ENCODE assay signal across 9 mouse cellular contexts in the genomic region with DNA sequence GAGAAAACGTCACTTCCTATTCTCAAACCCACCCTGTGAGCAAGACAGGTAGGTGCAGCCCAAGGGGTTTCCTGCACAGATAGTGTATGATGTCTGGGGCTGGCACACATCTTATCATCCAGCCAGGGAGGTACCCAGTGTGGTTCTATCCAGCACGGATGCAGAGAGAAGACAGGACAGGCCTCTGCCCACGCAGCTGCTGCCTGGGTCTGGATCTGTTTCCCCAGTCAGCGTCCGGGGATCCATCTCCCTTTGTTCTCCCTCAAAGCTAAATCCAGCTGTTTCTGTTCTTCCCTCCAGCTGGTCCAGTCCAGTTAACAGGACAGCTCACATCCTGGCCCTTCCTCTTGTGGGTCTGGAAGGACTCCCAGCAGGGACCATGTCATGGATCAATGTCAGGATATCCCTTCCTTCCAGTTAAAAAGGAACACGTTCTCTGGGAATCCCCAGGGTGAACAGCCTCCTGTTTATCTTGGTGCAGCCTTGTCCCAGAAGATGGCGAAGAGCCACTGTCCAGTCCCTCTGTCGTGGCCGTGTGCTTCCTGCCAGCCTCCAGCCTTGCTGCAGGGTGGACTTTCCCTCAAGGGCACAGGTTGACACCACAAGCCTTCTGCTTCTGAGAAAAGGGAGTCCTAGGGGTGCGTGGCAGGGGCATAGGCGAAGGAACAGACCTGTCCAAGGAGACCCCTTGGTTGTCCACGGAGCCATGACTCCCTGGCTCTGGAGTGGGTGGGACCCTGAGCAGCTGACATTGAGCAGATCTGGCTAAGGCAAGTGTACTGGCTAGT.
DNase-seq lines count a peak whose midpoint lies in the region; ATAC-seq and TF ChIP-seq lines count a peak whose summit lies in the region.
"Had no signal": no experiment of that assay in that cellular context is flagged by ENCODE, and none has a peak within 500 bp of the region (broad histone marks: within the 10 kb centered on the region; RNA-seq: fewer than 3 reads in every experiment).

No protein-coding gene starts in this region.

- peaks cover 3% of the 10 kb centered on the region; the same call in 1 of the 2 replicates for H3K27me3 ChIP-seq in heart, embryonic 10.5 days (ENCODE audit: insufficient read depth, poor library complexity, severe bottlenecking)
- no peaks in the 10 kb centered on the region for H3K27me3 ChIP-seq in heart, embryonic 11.5 days (ENCODE audit: control insufficient read depth, insufficient read depth, low read length)
- no peaks in the 10 kb centered on the region for H3K27me3 ChIP-seq in kidney, postnatal 0 days (ENCODE audit: insufficient read depth, low read length)
- H3K27me3 ChIP-seq: neural tube, embryonic 13.5 days had no signal

- ATAC-seq in heart, embryonic 11.5 days (replicated peaks; ENCODE audit: insufficient number of reproducible peaks, low FRiP score, low TSS enrichment), result 0 out of 2 replicates have a peak, but pooled peaks have one; percentile 31
- ATAC-seq in kidney, postnatal 0 days (replicated peaks; ENCODE audit: low FRiP score, low read depth), result peak; percentile 59; the same call in 1 of the 2 replicates
- ATAC-seq in neutrophil, adult 5-6 weeks (ENCODE audit: extremely low read depth, insufficient number of reproducible peaks, low FRiP score, poor library complexity, severe bottlenecking), result 0 out of 2 replicates have a peak, but pooled peaks have one; percentile 3

- H3K4me2 ChIP-seq in heart, embryonic 11.5 days, result no peak overlapping the region
- no peak overlapping the region for H3K4me2 ChIP-seq in kidney, postnatal 0 days (ENCODE audit: low read length)
- H3K4me2 ChIP-seq: neural tube, embryonic 13.5 days had no signal

- H3K36me3 ChIP-seq in heart, embryonic 10.5 days, result no peaks in the 10 kb centered on the region
- H3K36me3 ChIP-seq in heart, embryonic 11.5 days (ENCODE audit: control insufficient read depth, insufficient read depth, low read length), result no peaks in the 10 kb centered on the region
- H3K36me3 ChIP-seq in kidney, postnatal 0 days (ENCODE audit: insufficient read depth, low read length), result no peaks in the 10 kb centered on the region
- H3K36me3 ChIP-seq: neural tube, embryonic 13.5 days had no signal

- intact Hi-C loops in left cerebral cortex, postnatal 10 days (cut with DNase I), result no loop called here

- H3K4me3 ChIP-seq in heart, embryonic 10.5 days, result no peak overlapping the region
- H3K4me3 ChIP-seq in heart, embryonic 11.5 days (ENCODE audit: low read depth, low read length), result no peak overlapping the region
- H3K4me3 ChIP-seq in kidney, postnatal 0 days (replicated peaks; ENCODE audit: low read depth, low read length), result no peak overlapping the region
- H3K4me3 ChIP-seq: neural tube, embryonic 13.5 days had no signal

- no peak overlapping the region for H3K9ac ChIP-seq in heart, embryonic 11.5 days (ENCODE audit: low read depth, low read length)
- H3K9ac ChIP-seq in kidney, postnatal 0 days (ENCODE audit: low read depth, low read length), result no peak overlapping the region
- H3K9ac ChIP-seq: neural tube, embryonic 13.5 days had no signal

- H3K4me1 ChIP-seq in heart, embryonic 10.5 days, result peaks cover 24% of the 10 kb centered on the region
- peaks cover 10% of the 10 kb centered on the region for H3K4me1 ChIP-seq in heart, embryonic 11.5 days (ENCODE audit: control insufficient read depth, insufficient read depth, low read length)
- H3K4me1 ChIP-seq in kidney, postnatal 0 days (replicated peaks; ENCODE audit: insufficient read depth, low read length), result no peaks in the 10 kb centered on the region

- no peaks in the 10 kb centered on the region for H3K9me3 ChIP-seq in heart, embryonic 10.5 days
- no peaks in the 10 kb centered on the region for H3K9me3 ChIP-seq in heart, embryonic 11.5 days (replicated peaks; ENCODE audit: control insufficient read depth, low read length)
- H3K9me3 ChIP-seq in kidney, postnatal 0 days (replicated peaks; ENCODE audit: low read length), result no peaks in the 10 kb centered on the region
- H3K9me3 ChIP-seq: neural tube, embryonic 13.5 days had no signal

- no peak overlapping the region for H3K27ac ChIP-seq in heart, embryonic 10.5 days
- H3K27ac ChIP-seq in heart, embryonic 11.5 days (ENCODE audit: low read depth, low read length), result no peak overlapping the region
- peak overlapping the region; percentile 50; the same call in 1 of the 2 replicates for H3K27ac ChIP-seq in kidney, postnatal 0 days
- H3K27ac ChIP-seq: neural tube, embryonic 13.5 days had no signal

- WGBS in heart, embryonic 10.5 days, result 60% methylated on average over 12 of the region's 12 CpGs
- WGBS in heart, embryonic 11.5 days (ENCODE audit: insufficient replicate concordance), result 60% methylated on average over 12 of the region's 12 CpGs
- 52% methylated on average over 12 of the region's 12 CpGs for WGBS in kidney, postnatal 0 days

- no peak for TF ChIP-seq CTCF in kidney, postnatal 0 days (IDR thresholded peaks at IDR 0.05; ENCODE audit: low read depth)

- peak; percentile 99 for DNase-seq in heart, adult 11 months
- no peak for DNase-seq in heart, embryonic 10.5 days (ENCODE audit: low spot score)
- peak; percentile 76 for DNase-seq in kidney, postnatal 0 days (ENCODE audit: low spot score)
- DNase-seq in spleen, adult 12 weeks (ENCODE audit: low spot score), result no peak
- no peak for DNase-seq in T-cell, adult 2 months (ENCODE audit: low spot score)
- DNase-seq in left cerebral cortex, postnatal 10 days (ENCODE audit: extremely low spot score in 1 of 2, low spot score in 2 of 2), result no peak

Comparison
In these comparisons a context has a peak if more than half of its experiments do, and no peak if none do; other contexts are left out.
1. DNase-seq: peak in heart, adult 11 months (single experiment) and kidney, postnatal 0 days (single experiment); none in heart, embryonic 10.5 days (single experiment), spleen, adult 12 weeks (single experiment), T-cell, adult 2 months (single experiment) and left cerebral cortex, postnatal 10 days (0 of 2).
2. ATAC-seq: peak in every context shown above with its lines; median percentile 59 in kidney, postnatal 0 days; 31 in heart, embryonic 11.5 days; 3 in neutrophil, adult 5-6 weeks.